Mouse (Mus musculus): ENCODE measurements around the gene Pkd1l3.

DNA sequence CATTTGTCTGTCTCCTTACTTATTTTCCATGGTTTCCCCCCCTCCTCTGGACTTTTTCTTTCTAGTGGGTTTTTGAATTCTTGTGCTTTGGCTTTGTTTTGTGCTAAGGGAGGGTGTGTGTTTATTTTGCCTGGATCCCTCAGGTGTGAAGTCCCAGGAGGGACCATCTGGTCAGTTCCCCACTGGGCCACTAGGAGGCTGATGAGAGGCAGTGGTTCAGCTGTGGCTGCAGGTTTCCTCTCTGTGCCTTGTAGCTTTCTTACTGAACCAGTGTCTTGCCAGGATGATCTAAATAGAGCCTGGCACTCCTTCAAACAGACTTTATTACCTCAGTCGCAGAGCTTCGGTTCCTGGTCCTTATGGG is 92.5 kb downstream of the Pkd1l3 start:
- peak; percentile 91 for TF ChIP-seq CTCF (conservative IDR thresholded peaks at IDR 0.05; ENCODE audit: insufficient read depth, insufficient read length, low read depth, low read length)
- no peak for TF ChIP-seq POLR2A (IDR thresholded peaks at IDR 0.05; ENCODE audit: low read depth, low read length)
